Mouse (Mus musculus): ENCODE results near the gene Dhdh.
"Not testable (repeated sequence)": the region's sequence is repeated elsewhere in the genome, so short reads cannot be mapped to it uniquely, and the experiment has no call there.

Dhdh gene

GRCm38 (mm10) chr7:45509912-45510787 is 21.5 kb upstream of the Dhdh start, which contains the start of gene Nucb1:
Nucb1 (minus strand) TSS chr7:45510406.
- DNase-seq (ENCODE audit: low spot score in 2 of 2), result peak; percentile 83 to 89

GRCm38 (mm10) chr7:45509181-45509882 is 20.7 kb upstream of the Dhdh start:
- no peak for DNase-seq (ENCODE audit: low spot score in 2 of 2)

- no peak for DNase-seq (ENCODE audit: low spot score in 2 of 2)
Measured at GRCm38 (mm10) chr7:45508561-45508960, 20.0 kb upstream of the Dhdh start.

GRCm38 (mm10) chr7:45507583-45507982 is 19.0 kb upstream of the Dhdh start:
- DNase-seq (ENCODE audit: low spot score in 2 of 2), result no peak

- DNase-seq (ENCODE audit: low spot score in 2 of 2), result no peak
Measured at GRCm38 (mm10) chr7:45498427-45498826, 9.8 kb upstream of the Dhdh start.

GRCm38 (mm10) chr7:45494548-45494947 is 5.9 kb upstream of the Dhdh start:
- DNase-seq (ENCODE audit: low spot score in 2 of 2), result no peak

GRCm38 (mm10) chr7:45492951-45493350 is 4.3 kb upstream of the Dhdh start:
- no peak for DNase-seq (ENCODE audit: low spot score in 2 of 2)

GRCm38 (mm10) chr7:45492225-45492844 is 3.7 kb upstream of the Dhdh start:
- no peak for DNase-seq (ENCODE audit: low spot score in 2 of 2)

- no peak for DNase-seq (ENCODE audit: low spot score in 2 of 2)
Measured at GRCm38 (mm10) chr7:45491264-45491663, 2.7 kb upstream of the Dhdh start.

GRCm38 (mm10) chr7:45490822-45491221 is 2.2 kb upstream of the Dhdh start:
- no peak for DNase-seq (ENCODE audit: low spot score in 2 of 2)

GRCm38 (mm10) chr7:45489578-45489977 is 973 bp upstream of the Dhdh start:
- no peak for DNase-seq (ENCODE audit: low spot score in 2 of 2)

- no peak for DNase-seq (ENCODE audit: low spot score in 2 of 2)
Measured at GRCm38 (mm10) chr7:45487861-45488292, 728 bp downstream of the Dhdh start.

- DNase-seq (ENCODE audit: low spot score in 2 of 2), result no peak
Measured at GRCm38 (mm10) chr7:45486761-45487415, 1.7 kb downstream of the Dhdh start, which contains the start of gene Gm45808. Gm45808 (minus strand) TSS chr7:45486811.

GRCm38 (mm10) chr7:45486158-45486557 is 2.4 kb downstream of the Dhdh start:
- no peak for DNase-seq (ENCODE audit: low spot score in 2 of 2)

- DNase-seq (ENCODE audit: low spot score in 2 of 2), result not testable (repeated sequence)
Measured at GRCm38 (mm10) chr7:45484985-45485384, 3.6 kb downstream of the Dhdh start.

GRCm38 (mm10) chr7:45482166-45482565 is 6.4 kb downstream of the Dhdh start:
- no peak for DNase-seq (ENCODE audit: low spot score in 2 of 2)

- peak; percentile 58 to 63 for DNase-seq (ENCODE audit: low spot score in 2 of 2)
Measured at GRCm38 (mm10) chr7:45481374-45481927, 7.2 kb downstream of the Dhdh start, which contains the start of gene Tulp2. Tulp2 (plus strand) TSS chr7:45481877.

- not testable (repeated sequence) for DNase-seq (ENCODE audit: low spot score in 2 of 2)
Measured at GRCm38 (mm10) chr7:45480310-45480709, 8.3 kb downstream of the Dhdh start.

- DNase-seq (ENCODE audit: low spot score in 2 of 2), result no peak
Measured at GRCm38 (mm10) chr7:45478774-45479173, 9.8 kb downstream of the Dhdh start.

- peak in 1 of 2 experiments; percentile 57 for DNase-seq (ENCODE audit: low spot score in 2 of 2)
Measured at GRCm38 (mm10) chr7:45477003-45477402, 11.6 kb downstream of the Dhdh start.

- DNase-seq (ENCODE audit: low spot score in 2 of 2), result no peak
Measured at GRCm38 (mm10) chr7:45476453-45476852, 12.2 kb downstream of the Dhdh start.
